24 mouse cellular contexts compared by ENCODE assay signal in genomic region chr5:139110140-139110855, GRCm38 (mm10). TPM values are rescaled to one million over a fixed set of nuclear protein-coding genes. Genes with fewer than 3 reads are reported as not detected.
DNase-seq lines count a peak whose midpoint lies in the region; ATAC-seq and TF ChIP-seq lines count a peak whose summit lies in the region.
"Had no signal": no experiment of that assay in that cellular context is flagged by ENCODE, and none has a peak within 500 bp of the region (broad histone marks: within the 10 kb centered on the region; RNA-seq: fewer than 3 reads in every experiment).

No protein-coding gene starts in this region.

- H3K4me3 ChIP-seq in stomach, postnatal 0 days (ENCODE audit: low read depth, low read length): no peak overlapping the region
- H3K4me3 ChIP-seq in forebrain, embryonic 13.5 days: no peak overlapping the region
- H3K4me3 ChIP-seq: embryonic facial prominence, embryonic 10.5 days; erythroblast, embryonic 14.5 days; forebrain, embryonic 10.5 days; forebrain, embryonic 15.5 days; heart, embryonic 10.5 days; hindbrain, embryonic 13.5 days; intestine, embryonic 15.5 days had no signal

- H3K27ac ChIP-seq in stomach, postnatal 0 days (replicated peaks): no peak overlapping the region
- no peak overlapping the region for H3K27ac ChIP-seq in forebrain, embryonic 13.5 days
- H3K27ac ChIP-seq: embryonic facial prominence, embryonic 10.5 days; forebrain, embryonic 10.5 days; forebrain, embryonic 15.5 days; heart, embryonic 10.5 days; hindbrain, embryonic 13.5 days; hindbrain, postnatal 0 days; intestine, embryonic 15.5 days had no signal

- 0 out of 2 replicates have a peak, but pooled peaks cover 3% of the 10 kb centered on the region for H3K4me1 ChIP-seq in stomach, postnatal 0 days (replicated peaks; ENCODE audit: control insufficient read depth, insufficient read depth)
- H3K4me1 ChIP-seq in forebrain, embryonic 13.5 days: peaks cover 14% of the 10 kb centered on the region; the same call in 1 of the 2 replicates
- H3K4me1 ChIP-seq: heart, embryonic 10.5 days; hindbrain, embryonic 13.5 days had no signal

- peak; percentile 81 for DNase-seq in heart, adult 11 months
- DNase-seq in heart, postnatal 25 days (ENCODE audit: low spot score): no peak
- peak; percentile 32 for DNase-seq in thymus, postnatal 4 days
- no peak for DNase-seq in thymus, postnatal 10 days (ENCODE audit: low spot score in 2 of 2)
- peak; percentile 69 for DNase-seq in ZHBTc4 (ENCODE audit: low read depth, low spot score)
- DNase-seq in stomach, postnatal 0 days (ENCODE audit: low spot score): no peak
- DNase-seq in left cerebral cortex, adult 9 months (ENCODE audit: low spot score in 2 of 2): no peak
- DNase-seq: adrenal gland, postnatal 25 days; cerebellum, adult 2 months; cerebellum, postnatal 25 days; gastrocnemius, postnatal 36 days; heart, adult 18-20 months; heart, postnatal 10 days; kidney, adult 2 months had no signal

- intact Hi-C loops in heart, postnatal 25 days (cut with DNase I): no loop called here

- no peak overlapping the region for H3K9ac ChIP-seq in stomach, postnatal 0 days (ENCODE audit: low read length)
- no peak overlapping the region for H3K9ac ChIP-seq in forebrain, embryonic 13.5 days
- H3K9ac ChIP-seq: forebrain, embryonic 15.5 days; hindbrain, embryonic 13.5 days; intestine, embryonic 15.5 days had no signal

- TF ChIP-seq CTCF in stomach, postnatal 0 days (IDR thresholded peaks at IDR 0.05; ENCODE audit: low read depth): 0 out of 2 replicates have a peak, but pooled peaks have one; percentile 2

- no peaks in the 10 kb centered on the region for H3K27me3 ChIP-seq in stomach, postnatal 0 days (ENCODE audit: control insufficient read depth, insufficient read depth, low read length)
- H3K27me3 ChIP-seq in forebrain, embryonic 13.5 days: no peaks in the 10 kb centered on the region
- H3K27me3 ChIP-seq: forebrain, embryonic 15.5 days; hindbrain, embryonic 13.5 days; intestine, embryonic 15.5 days had no signal

- WGBS in stomach, postnatal 0 days: 87% methylated on average over 2 of the region's 2 CpGs
- 87% methylated on average over 2 of the region's 2 CpGs for WGBS in forebrain, embryonic 13.5 days

- ATAC-seq in stomach, postnatal 0 days (ENCODE audit: low FRiP score, low TSS enrichment): no peak
- no peak for ATAC-seq in forebrain, embryonic 13.5 days
- ATAC-seq: forebrain, embryonic 15.5 days; hindbrain, postnatal 0 days; intestine, embryonic 15.5 days had no signal

- no peaks in the 10 kb centered on the region for H3K36me3 ChIP-seq in stomach, postnatal 0 days (ENCODE audit: control insufficient read depth, insufficient read depth, low read length)
- no peaks in the 10 kb centered on the region for H3K36me3 ChIP-seq in forebrain, embryonic 13.5 days (ENCODE audit: poor library complexity, severe bottlenecking)
- H3K36me3 ChIP-seq: embryonic facial prominence, embryonic 10.5 days; forebrain, embryonic 10.5 days; heart, embryonic 10.5 days; intestine, embryonic 15.5 days had no signal

- TF ChIP-seq EP300 in stomach, postnatal 0 days (optimal IDR thresholded peaks at IDR 0.05): no peak

- no peak overlapping the region for H3K4me2 ChIP-seq in stomach, postnatal 0 days (replicated peaks; ENCODE audit: low read depth)
- no peak overlapping the region for H3K4me2 ChIP-seq in forebrain, embryonic 13.5 days
- H3K4me2 ChIP-seq: forebrain, embryonic 15.5 days; hindbrain, embryonic 13.5 days; intestine, embryonic 15.5 days had no signal

- H3K9me3 ChIP-seq in stomach, postnatal 0 days (ENCODE audit: control insufficient read depth, low read length): no peaks in the 10 kb centered on the region
- no peaks in the 10 kb centered on the region for H3K9me3 ChIP-seq in forebrain, embryonic 13.5 days (replicated peaks)
- H3K9me3 ChIP-seq: embryonic facial prominence, embryonic 10.5 days; forebrain, embryonic 10.5 days; forebrain, embryonic 15.5 days; heart, embryonic 10.5 days; hindbrain, embryonic 13.5 days; intestine, embryonic 15.5 days had no signal

RNA-seq across cellular contexts. Expression of gene Prkar1b, which starts 39.5 kb away (rescaled TPM):
- total RNA-seq in heart, postnatal 25 days (2021): 1 to 10 TPM; 1.7 to 2.5 TPM
- 9.6 and 10.6 TPM in 2 replicates for polyA plus RNA-seq in stomach, postnatal 0 days (2015; fragmentation: Nextera tagmentation; extraction: Ambion mirVana)
- 63.4 and 87.2 TPM in 2 replicates for polyA plus RNA-seq in forebrain, embryonic 13.5 days (2015; fragmentation: Nextera tagmentation; extraction: Ambion mirVana)
- total RNA-seq: hematopoietic stem cell, adult 5-6 weeks had no signal

RNA-seq across cellular contexts. Expression of gene Dnaaf5, which starts 39.7 kb away (rescaled TPM):
- total RNA-seq in heart, postnatal 25 days (2021): 10 to 100 TPM; 14.5 to 21.9 TPM
- 1.9 and 2.3 TPM in 2 replicates for polyA plus RNA-seq in stomach, postnatal 0 days (2015; fragmentation: Nextera tagmentation; extraction: Ambion mirVana)
- 3.1 and 3.4 TPM in 2 replicates for polyA plus RNA-seq in forebrain, embryonic 13.5 days (2015; fragmentation: Nextera tagmentation; extraction: Ambion mirVana)

Comparison
In these comparisons a context has a peak if more than half of its experiments do, and no peak if none do; other contexts are left out.
1. DNase-seq: peak in heart, adult 11 months (single experiment), thymus, postnatal 4 days (single experiment) and ZHBTc4 (single experiment); none in heart, postnatal 25 days (single experiment), thymus, postnatal 10 days (0 of 2), stomach, postnatal 0 days (single experiment) and left cerebral cortex, adult 9 months (0 of 2).